Mouse (Mus musculus): ENCODE measurements around the gene Psmd10. TPM values are rescaled to one million over a fixed set of nuclear protein-coding genes. Genes with fewer than 3 reads are reported as not detected.
A peak's percentile ranks its signal among the peaks of the same experiment; 100 is the strongest.

The Psmd10 gene
- polyA plus RNA-seq, 1 experiment = 11.0 TPM

DNA sequence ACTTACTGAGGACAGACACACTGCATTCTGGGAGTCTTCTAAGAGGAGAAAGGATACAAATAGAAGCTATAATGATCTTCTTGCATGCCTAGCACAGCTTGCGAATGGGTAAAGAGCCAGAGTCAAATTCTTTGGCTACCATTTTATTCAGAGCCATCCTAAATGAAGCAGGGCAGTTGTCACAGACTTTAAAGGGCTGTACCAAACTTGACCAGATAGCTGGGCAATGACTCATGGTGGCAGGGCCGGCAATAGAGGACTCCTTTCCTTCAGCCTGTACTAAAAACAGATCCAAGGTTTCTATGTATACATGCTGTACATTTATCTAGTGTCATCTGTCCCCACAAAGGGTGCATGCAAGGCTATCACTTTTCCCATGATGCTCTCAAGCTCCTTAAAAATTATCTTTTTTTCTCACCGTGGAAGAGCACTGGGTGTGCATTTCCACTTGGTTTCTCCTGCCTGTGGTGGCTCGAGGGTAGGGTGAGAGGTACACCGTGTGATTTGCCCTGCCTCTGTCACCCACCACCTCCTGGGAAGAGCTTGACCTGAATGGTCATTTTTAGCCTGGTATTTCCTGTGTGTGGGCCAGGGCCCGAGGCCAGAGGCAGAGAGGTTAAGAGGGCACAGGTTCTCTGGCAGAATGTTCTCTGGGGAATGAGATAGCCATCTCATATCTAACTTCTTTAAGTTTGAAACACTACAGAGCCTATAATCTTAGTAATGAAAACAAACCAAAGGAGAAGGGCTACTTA is 26.9 kb upstream of the Psmd10 start:
- 21% methylated on average over 6 of the region's 6 CpGs for WGBS
- peak overlapping the region; percentile 79 for H3K27ac ChIP-seq (ENCODE audit: insufficient read depth, low read depth, low read length)
- H3K4me3 ChIP-seq (ENCODE audit: insufficient read depth, low read depth, low read length) = no peak overlapping the region
- no peak for TF ChIP-seq CTCF (conservative IDR thresholded peaks at IDR 0.05; ENCODE audit: insufficient read depth, insufficient read length, low read depth, low read length)
- no peak for TF ChIP-seq POLR2A (IDR thresholded peaks at IDR 0.05; ENCODE audit: low read depth, low read length)
- peaks cover 21% of the 10 kb centered on the region; the same call in 1 of the 2 replicates for H3K4me1 ChIP-seq (ENCODE audit: control insufficient read depth, insufficient read depth, low read length)
- H3K27me3 ChIP-seq (replicated peaks; ENCODE audit: control insufficient read depth, insufficient read depth, low read length) = no peaks in the 10 kb centered on the region
- H3K36me3 ChIP-seq (ENCODE audit: control insufficient read depth, insufficient read depth, low read length) = no peaks in the 10 kb centered on the region
- peak; percentile 62 for DNase-seq

DNA sequence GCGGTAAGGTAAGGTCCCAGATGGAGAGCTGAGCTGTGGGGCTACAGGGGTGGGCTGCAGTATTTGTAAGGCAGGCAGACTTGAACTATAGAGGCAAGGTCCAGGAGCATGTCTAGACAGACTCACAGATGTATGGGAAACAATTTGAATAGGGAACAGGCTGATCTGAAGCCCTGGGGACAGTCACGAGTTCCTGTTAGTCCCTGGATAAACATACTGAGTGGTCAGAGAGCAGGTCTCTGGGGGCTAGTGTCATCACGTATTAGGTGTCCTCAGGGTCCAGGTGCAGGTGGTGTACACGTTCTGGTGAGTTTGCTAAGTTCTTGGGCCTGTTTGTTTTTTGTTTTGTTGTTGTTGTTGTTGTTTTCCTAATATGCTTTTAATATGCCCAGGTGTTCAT is 23.6 kb upstream of the Psmd10 start:
- DNase-seq = peak; percentile 2
- no peaks in the 10 kb centered on the region for H3K27me3 ChIP-seq (replicated peaks; ENCODE audit: control insufficient read depth, insufficient read depth, low read length)
- H3K4me1 ChIP-seq (ENCODE audit: control insufficient read depth, insufficient read depth, low read length) = peaks cover 21% of the 10 kb centered on the region; the same call in 1 of the 2 replicates
- TF ChIP-seq CTCF (conservative IDR thresholded peaks at IDR 0.05; ENCODE audit: insufficient read depth, insufficient read length, low read depth, low read length) (no peak), POLR2A (IDR thresholded peaks at IDR 0.05; ENCODE audit: low read depth, low read length) (no peak)
- no peak overlapping the region for H3K4me3 ChIP-seq (ENCODE audit: insufficient read depth, low read depth, low read length)
- 0 out of 2 replicates have a peak overlapping the region, but pooled peaks have one; percentile 16 for H3K27ac ChIP-seq (ENCODE audit: insufficient read depth, low read depth, low read length)
- H3K36me3 ChIP-seq (ENCODE audit: control insufficient read depth, insufficient read depth, low read length) = no peaks in the 10 kb centered on the region
- 73% methylated on average over 4 of the region's 4 CpGs for WGBS

DNA sequence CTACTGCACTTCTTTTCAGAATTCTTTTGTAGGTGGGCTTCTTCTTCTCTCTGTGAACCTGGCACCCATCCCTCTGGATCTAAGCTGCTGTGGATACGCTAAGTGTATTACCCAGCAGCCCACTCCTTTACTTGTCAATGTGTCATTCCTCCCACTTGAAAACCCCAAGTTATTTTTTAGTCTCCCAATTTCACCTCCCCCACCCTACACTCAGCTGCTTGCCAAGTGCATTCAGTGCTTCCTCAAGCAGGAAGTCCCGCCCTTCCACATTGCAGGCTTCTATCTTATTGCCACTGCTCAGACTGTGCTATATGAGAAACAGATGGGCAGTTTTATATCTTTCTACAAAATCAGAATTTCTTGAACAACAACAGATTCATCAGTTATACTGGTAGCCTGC is 23.0 kb upstream of the Psmd10 start:
- H3K27me3 ChIP-seq (replicated peaks; ENCODE audit: control insufficient read depth, insufficient read depth, low read length) = no peaks in the 10 kb centered on the region
- H3K36me3 ChIP-seq (ENCODE audit: control insufficient read depth, insufficient read depth, low read length) = no peaks in the 10 kb centered on the region
- peak overlapping the region; percentile 64 for H3K27ac ChIP-seq (ENCODE audit: insufficient read depth, low read depth, low read length)
- peaks cover 16% of the 10 kb centered on the region; the same call in 1 of the 2 replicates for H3K4me1 ChIP-seq (ENCODE audit: control insufficient read depth, insufficient read depth, low read length)
- 43% methylated on average over 2 of the region's 2 CpGs for WGBS
- H3K4me3 ChIP-seq (ENCODE audit: insufficient read depth, low read depth, low read length) = no peak overlapping the region
- peak; percentile 54 for DNase-seq
- no peak for TF ChIP-seq CTCF (conservative IDR thresholded peaks at IDR 0.05; ENCODE audit: insufficient read depth, insufficient read length, low read depth, low read length)
- TF ChIP-seq POLR2A (IDR thresholded peaks at IDR 0.05; ENCODE audit: low read depth, low read length) = no peak

DNA sequence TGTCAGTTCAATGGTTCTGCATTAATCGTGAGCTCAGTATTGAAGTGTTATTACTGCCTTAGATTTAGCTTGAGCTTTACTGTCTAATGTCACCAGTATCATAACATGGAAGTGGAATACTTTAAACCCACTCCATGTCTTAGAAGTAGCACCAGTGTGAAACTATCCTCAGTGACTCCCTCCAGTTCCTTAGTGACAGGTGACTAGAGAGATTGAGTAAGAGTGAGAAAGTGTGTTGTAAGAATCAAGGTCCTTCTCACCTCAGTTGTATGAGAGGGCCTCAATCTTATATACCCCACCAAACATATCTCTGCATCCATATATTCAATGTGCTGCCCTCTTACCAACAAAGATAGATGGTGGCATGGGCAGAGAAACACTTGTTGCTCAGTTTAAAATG is 22.4 kb upstream of the Psmd10 start:
- TF ChIP-seq POLR2A (IDR thresholded peaks at IDR 0.05; ENCODE audit: low read depth, low read length) = no peak
- no peak for TF ChIP-seq CTCF (conservative IDR thresholded peaks at IDR 0.05; ENCODE audit: insufficient read depth, insufficient read length, low read depth, low read length)
- no peak overlapping the region for H3K4me3 ChIP-seq (ENCODE audit: insufficient read depth, low read depth, low read length)
- H3K4me1 ChIP-seq (ENCODE audit: control insufficient read depth, insufficient read depth, low read length) = peaks cover 15% of the 10 kb centered on the region; the same call in 1 of the 2 replicates
- WGBS = 89% methylated on average over 1 of the region's 1 CpGs
- no peaks in the 10 kb centered on the region for H3K27me3 ChIP-seq (replicated peaks; ENCODE audit: control insufficient read depth, insufficient read depth, low read length)
- no peaks in the 10 kb centered on the region for H3K36me3 ChIP-seq (ENCODE audit: control insufficient read depth, insufficient read depth, low read length)
- no peak for DNase-seq
- peak overlapping the region; percentile 64 for H3K27ac ChIP-seq (ENCODE audit: insufficient read depth, low read depth, low read length)

DNA sequence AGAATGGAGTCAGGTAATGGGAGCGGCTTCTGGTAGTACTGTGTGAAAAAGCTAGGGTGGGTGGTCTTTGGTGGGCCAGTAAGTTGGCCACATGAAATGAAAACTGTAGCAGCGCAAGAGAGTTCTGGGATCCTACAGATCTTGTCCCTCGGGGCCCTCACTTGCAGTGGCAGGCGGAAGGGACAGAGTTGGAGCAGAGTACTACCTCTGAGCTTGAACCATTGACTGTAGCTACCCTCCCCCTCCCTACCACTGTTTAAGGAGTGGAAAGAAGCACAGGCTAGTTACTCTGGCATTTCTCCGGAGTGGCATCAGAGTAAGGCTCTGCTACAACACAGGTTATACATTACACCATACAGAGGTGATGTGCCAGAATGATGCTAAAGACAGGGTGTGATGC is 431 bp upstream of the Psmd10 start:
- Histone ChIP-seq H3K36me3 (ENCODE audit: control insufficient read depth, insufficient read depth, low read length) (no peaks in the 10 kb centered on the region), H3K27ac (ENCODE audit: insufficient read depth, low read depth, low read length) (0 out of 2 replicates have a peak overlapping the region, but pooled peaks have one; percentile 2), H3K27me3 (replicated peaks; ENCODE audit: control insufficient read depth, insufficient read depth, low read length) (no peaks in the 10 kb centered on the region), H3K4me3 (ENCODE audit: insufficient read depth, low read depth, low read length) (peak overlapping the region; percentile 84), H3K4me1 (ENCODE audit: control insufficient read depth, insufficient read depth, low read length) (no peaks in the 10 kb centered on the region)
- 0% methylated on average over 5 of the region's 5 CpGs for WGBS
- TF ChIP-seq CTCF (conservative IDR thresholded peaks at IDR 0.05; ENCODE audit: insufficient read depth, insufficient read length, low read depth, low read length) = no peak
- no peak for TF ChIP-seq POLR2A (IDR thresholded peaks at IDR 0.05; ENCODE audit: low read depth, low read length)
- no peak for DNase-seq

DNA sequence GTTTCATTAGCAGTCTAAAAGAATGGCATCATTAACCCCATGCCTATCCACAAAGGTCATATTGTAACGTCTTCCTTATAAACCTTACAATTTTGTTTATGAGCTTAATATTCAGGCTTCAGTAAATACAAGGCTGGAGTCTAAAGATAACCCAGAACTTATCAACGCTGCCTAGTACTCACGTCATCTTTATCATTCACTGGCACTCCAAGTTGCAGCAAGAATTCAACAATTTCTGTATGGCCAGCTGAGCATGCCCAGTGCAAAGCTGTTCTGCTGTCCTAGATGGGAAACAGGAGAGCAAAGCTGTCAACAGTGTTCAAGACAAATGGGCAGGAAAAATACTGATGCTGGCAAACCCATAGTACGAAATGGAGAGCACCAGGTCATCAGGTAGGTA is 2.9 kb downstream of the Psmd10 start:
- Histone ChIP-seq H3K36me3 (ENCODE audit: control insufficient read depth, insufficient read depth, low read length) (no peaks in the 10 kb centered on the region), H3K4me1 (ENCODE audit: control insufficient read depth, insufficient read depth, low read length) (no peaks in the 10 kb centered on the region), H3K27me3 (replicated peaks; ENCODE audit: control insufficient read depth, insufficient read depth, low read length) (no peaks in the 10 kb centered on the region), H3K4me3 (ENCODE audit: insufficient read depth, low read depth, low read length) (no peak overlapping the region), H3K27ac (ENCODE audit: insufficient read depth, low read depth, low read length) (no peak overlapping the region)
- TF ChIP-seq POLR2A (IDR thresholded peaks at IDR 0.05; ENCODE audit: low read depth, low read length) (no peak), CTCF (conservative IDR thresholded peaks at IDR 0.05; ENCODE audit: insufficient read depth, insufficient read length, low read depth, low read length) (no peak)
- WGBS = 92% methylated on average over 4 of the region's 4 CpGs
- no peak for DNase-seq

DNA sequence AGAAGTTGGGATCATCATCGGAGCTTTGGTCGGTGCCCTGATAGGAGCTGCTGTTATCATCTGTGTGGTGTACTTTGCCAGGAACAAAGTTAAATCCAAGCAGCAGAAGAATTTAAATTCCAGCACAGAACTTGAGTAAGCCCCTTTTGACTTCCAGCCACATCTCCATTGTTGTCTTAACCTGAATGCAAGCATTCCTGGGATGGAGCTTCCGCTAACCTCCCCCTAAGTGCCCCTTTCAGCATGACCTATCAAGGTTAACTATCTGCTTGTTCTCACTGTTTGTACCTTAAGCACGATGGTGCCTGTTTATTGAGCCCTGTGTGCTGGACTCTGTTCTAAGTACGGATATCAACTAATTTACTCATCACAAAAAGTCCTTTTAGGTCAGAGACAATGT is 20.3 kb downstream of the Psmd10 start:
- H3K27me3 ChIP-seq (replicated peaks; ENCODE audit: control insufficient read depth, insufficient read depth, low read length) = no peaks in the 10 kb centered on the region
- H3K27ac ChIP-seq (ENCODE audit: insufficient read depth, low read depth, low read length) = no peak overlapping the region
- H3K4me1 ChIP-seq (ENCODE audit: control insufficient read depth, insufficient read depth, low read length) = no peaks in the 10 kb centered on the region
- H3K36me3 ChIP-seq (ENCODE audit: control insufficient read depth, insufficient read depth, low read length) = no peaks in the 10 kb centered on the region
- DNase-seq = no peak
- no peak for TF ChIP-seq POLR2A (IDR thresholded peaks at IDR 0.05; ENCODE audit: low read depth, low read length)
- no peak for TF ChIP-seq CTCF (conservative IDR thresholded peaks at IDR 0.05; ENCODE audit: insufficient read depth, insufficient read length, low read depth, low read length)
- H3K4me3 ChIP-seq (ENCODE audit: insufficient read depth, low read depth, low read length) = no peak overlapping the region
- WGBS = 56% methylated on average over 5 of the region's 5 CpGs

Measured in kidney, adult 2 months (tissue).